Mouse (Mus musculus): ENCODE data around the gene Itm2b. TPM values are rescaled to one million over a fixed set of nuclear protein-coding genes. Genes with fewer than 3 reads are reported as not detected.

Gene Itm2b
- polyA plus RNA-seq, 1 experiment = 150 TPM

DNA sequence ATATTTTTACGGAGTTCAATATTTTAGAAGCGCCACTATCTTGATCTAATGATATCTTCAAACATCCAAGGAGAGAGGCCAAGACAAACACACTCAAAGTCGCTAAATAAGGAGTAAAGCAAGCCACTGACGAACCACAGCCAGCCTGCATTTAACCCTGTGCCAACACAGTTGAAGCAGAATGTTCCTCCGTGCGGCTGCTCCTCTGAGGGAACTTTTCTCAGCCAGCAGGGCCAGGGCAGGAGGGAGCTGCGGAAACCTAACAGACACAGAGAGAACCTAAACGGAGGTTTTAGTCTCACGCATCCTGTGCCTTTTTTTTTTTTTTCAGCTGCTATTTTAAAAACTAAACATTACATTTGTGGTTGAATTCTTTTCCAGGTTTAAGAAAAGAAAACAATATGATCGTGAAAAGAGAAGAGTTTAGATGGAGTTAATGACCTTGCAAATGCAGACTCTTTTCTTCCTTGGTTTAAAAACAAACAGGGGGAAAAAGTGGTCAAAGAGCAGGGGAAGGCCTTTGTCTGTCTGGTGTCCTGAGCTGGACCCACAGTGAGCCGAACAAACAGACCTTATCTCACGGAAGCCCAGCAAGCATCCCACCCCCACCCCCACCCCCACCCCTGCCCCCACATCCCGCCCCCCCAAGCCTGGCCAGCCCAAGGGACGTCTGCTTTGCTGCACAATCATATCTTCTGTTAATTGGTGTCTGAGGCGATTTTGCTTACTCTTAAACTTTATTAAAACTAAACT, 15.0 kb upstream of the Itm2b start:
- Histone ChIP-seq H3K9me3 (replicated peaks; ENCODE audit: control insufficient read depth, insufficient read depth, low read length, poor library complexity, severe bottlenecking) (peaks cover 8% of the 10 kb centered on the region), H3K27ac (ENCODE audit: insufficient read depth, low read length) (no peak overlapping the region), H3K36me3 (ENCODE audit: control insufficient read depth, insufficient read depth, low read length, poor library complexity, severe bottlenecking) (no peaks in the 10 kb centered on the region), H3K9ac (ENCODE audit: low read depth, poor library complexity, severe bottlenecking) (no peak overlapping the region), H3K4me3 (ENCODE audit: low read depth, low read length) (no peak overlapping the region), H3K4me1 (ENCODE audit: control insufficient read depth, insufficient read depth, low read length) (no peaks in the 10 kb centered on the region), H3K27me3 (ENCODE audit: control insufficient read depth, insufficient read depth, low read length, poor library complexity, severe bottlenecking) (no peaks in the 10 kb centered on the region)
- no peak for TF ChIP-seq POLR2A (IDR thresholded peaks at IDR 0.05; ENCODE audit: insufficient read depth, low read length)

DNA sequence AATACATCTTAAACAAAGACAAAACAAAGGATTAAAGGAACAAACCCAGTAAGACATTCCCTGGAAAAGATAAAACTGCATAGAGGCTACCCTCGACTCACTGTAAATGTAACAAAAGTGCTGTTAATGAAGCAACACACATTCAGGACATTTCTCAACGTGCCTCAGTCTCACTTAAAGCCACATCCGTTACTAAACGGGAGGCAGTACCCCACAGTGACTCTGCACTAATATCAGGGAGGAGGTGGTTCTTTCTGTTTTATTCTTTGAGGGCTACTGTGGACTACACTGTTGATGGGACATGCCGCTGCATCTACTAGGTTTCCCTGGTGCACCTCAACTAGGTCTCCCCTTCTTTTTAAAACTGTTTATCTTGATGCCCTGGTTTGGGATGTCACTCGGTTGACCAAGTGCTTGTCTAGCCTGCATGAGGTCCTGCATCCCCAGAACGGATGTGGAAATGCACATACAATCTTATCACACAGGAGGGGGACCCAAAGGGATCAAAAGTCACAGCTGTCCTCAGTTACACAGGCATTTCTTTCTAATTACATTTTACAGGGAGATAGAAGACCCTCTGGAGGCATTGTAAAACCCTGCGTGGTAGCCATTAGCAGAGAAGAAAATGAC, 13.4 kb upstream of the Itm2b start:
- TF ChIP-seq POLR2A (IDR thresholded peaks at IDR 0.05; ENCODE audit: insufficient read depth, low read length) = no peak
- H3K27ac ChIP-seq (ENCODE audit: insufficient read depth, low read length) = no peak overlapping the region
- H3K4me1 ChIP-seq (ENCODE audit: control insufficient read depth, insufficient read depth, low read length) = no peaks in the 10 kb centered on the region
- no peaks in the 10 kb centered on the region for H3K27me3 ChIP-seq (ENCODE audit: control insufficient read depth, insufficient read depth, low read length, poor library complexity, severe bottlenecking)
- H3K9ac ChIP-seq (ENCODE audit: low read depth, poor library complexity, severe bottlenecking) = no peak overlapping the region
- H3K36me3 ChIP-seq (ENCODE audit: control insufficient read depth, insufficient read depth, low read length, poor library complexity, severe bottlenecking) = no peaks in the 10 kb centered on the region
- H3K4me3 ChIP-seq (ENCODE audit: low read depth, low read length) = no peak overlapping the region
- peaks cover 8% of the 10 kb centered on the region for H3K9me3 ChIP-seq (replicated peaks; ENCODE audit: control insufficient read depth, insufficient read depth, low read length, poor library complexity, severe bottlenecking)

- no peak overlapping the region for H3K9ac ChIP-seq (ENCODE audit: low read depth, poor library complexity, severe bottlenecking)
- no peaks in the 10 kb centered on the region for H3K27me3 ChIP-seq (ENCODE audit: control insufficient read depth, insufficient read depth, low read length, poor library complexity, severe bottlenecking)
- peaks cover 8% of the 10 kb centered on the region for H3K9me3 ChIP-seq (replicated peaks; ENCODE audit: control insufficient read depth, insufficient read depth, low read length, poor library complexity, severe bottlenecking)
- no peak overlapping the region for H3K4me3 ChIP-seq (ENCODE audit: low read depth, low read length)
- no peaks in the 10 kb centered on the region for H3K4me1 ChIP-seq (ENCODE audit: control insufficient read depth, insufficient read depth, low read length)
- H3K27ac ChIP-seq (ENCODE audit: insufficient read depth, low read length) = no peak overlapping the region
- no peaks in the 10 kb centered on the region for H3K36me3 ChIP-seq (ENCODE audit: control insufficient read depth, insufficient read depth, low read length, poor library complexity, severe bottlenecking)
- TF ChIP-seq CTCF (IDR thresholded peaks at IDR 0.05; ENCODE audit: low read depth, low read length) = no peak
- no peak for TF ChIP-seq EP300 (IDR thresholded peaks at IDR 0.05; ENCODE audit: insufficient read depth, low read depth, low read length)
- TF ChIP-seq POLR2A (IDR thresholded peaks at IDR 0.05; ENCODE audit: insufficient read depth, low read length) = no peak
These were observed 10.7 kb upstream of the Itm2b start for GRCm38 (mm10) chr14:73395750-73396149.

DNA sequence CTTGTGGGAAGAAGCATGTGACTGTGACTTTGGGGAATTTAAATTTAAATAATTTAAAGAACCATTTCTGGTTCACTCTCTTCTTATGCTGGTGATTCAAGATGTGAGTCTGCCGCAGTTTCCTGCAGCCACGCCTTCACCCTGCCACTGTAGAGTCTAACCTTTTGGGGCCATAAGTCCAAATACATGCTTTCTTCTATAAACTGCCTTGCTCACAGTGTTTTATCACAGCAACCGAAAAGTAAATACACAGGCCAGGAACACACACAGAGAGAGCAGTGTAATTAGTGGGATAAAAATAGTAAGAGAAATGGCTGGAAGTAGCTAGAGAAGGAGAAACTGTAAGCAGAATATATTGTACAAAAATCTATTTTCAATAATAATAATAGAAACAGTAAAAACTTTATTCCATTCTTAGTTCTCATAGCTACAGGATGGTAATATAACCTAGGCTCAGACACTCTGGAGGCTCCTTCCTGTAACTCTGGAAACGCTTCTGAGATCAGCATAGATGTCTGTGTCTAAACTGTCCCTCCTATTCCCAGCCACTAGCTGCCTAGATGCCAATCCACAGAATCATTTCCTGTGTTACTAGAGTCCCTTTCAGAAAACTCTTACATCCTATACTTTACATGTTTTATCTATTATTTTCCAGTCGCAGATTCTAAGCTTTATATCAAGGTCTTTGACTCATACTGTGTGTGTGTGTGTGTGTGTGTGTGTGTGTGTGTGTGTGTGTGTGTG, 9.3 kb upstream of the Itm2b start:
- H3K27ac ChIP-seq (ENCODE audit: insufficient read depth, low read length) = no peak overlapping the region
- peaks cover 2% of the 10 kb centered on the region for H3K9me3 ChIP-seq (replicated peaks; ENCODE audit: control insufficient read depth, insufficient read depth, low read length, poor library complexity, severe bottlenecking)
- H3K27me3 ChIP-seq (ENCODE audit: control insufficient read depth, insufficient read depth, low read length, poor library complexity, severe bottlenecking) = no peaks in the 10 kb centered on the region
- no peaks in the 10 kb centered on the region for H3K36me3 ChIP-seq (ENCODE audit: control insufficient read depth, insufficient read depth, low read length, poor library complexity, severe bottlenecking)
- no peak for TF ChIP-seq EP300 (IDR thresholded peaks at IDR 0.05; ENCODE audit: insufficient read depth, low read depth, low read length)
- TF ChIP-seq CTCF (IDR thresholded peaks at IDR 0.05; ENCODE audit: low read depth, low read length) = no peak
- no peak for TF ChIP-seq POLR2A (IDR thresholded peaks at IDR 0.05; ENCODE audit: insufficient read depth, low read length)
- no peak overlapping the region for H3K4me3 ChIP-seq (ENCODE audit: low read depth, low read length)
- no peaks in the 10 kb centered on the region for H3K4me1 ChIP-seq (ENCODE audit: control insufficient read depth, insufficient read depth, low read length)
- H3K9ac ChIP-seq (ENCODE audit: low read depth, poor library complexity, severe bottlenecking) = no peak overlapping the region

DNA sequence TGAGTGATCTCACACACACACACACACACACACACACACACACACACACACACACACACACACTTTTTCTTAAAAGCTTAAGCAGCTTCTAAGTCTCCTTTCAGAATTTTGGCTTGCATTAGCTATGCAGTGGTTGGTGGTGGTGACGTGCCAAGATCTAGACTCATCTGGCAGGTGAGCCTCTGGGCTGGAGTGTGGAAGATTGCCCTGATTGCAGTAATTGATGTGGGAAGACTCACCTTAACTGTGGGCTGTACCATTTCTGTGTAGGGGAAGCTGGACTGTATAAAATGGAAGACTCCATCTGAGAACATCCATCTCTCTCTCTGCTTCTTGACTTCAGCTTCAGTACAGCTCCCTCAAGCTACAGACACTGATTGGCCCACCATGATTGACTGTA, 6.4 kb upstream of the Itm2b start:
- H3K4me3 ChIP-seq (ENCODE audit: low read depth, low read length) = no peak overlapping the region
- H3K36me3 ChIP-seq (ENCODE audit: control insufficient read depth, insufficient read depth, low read length, poor library complexity, severe bottlenecking) = no peaks in the 10 kb centered on the region

GRCm38 (mm10) chr14:73390196-73390595, 5.1 kb upstream of the Itm2b start:
- Histone ChIP-seq H3K36me3 (ENCODE audit: control insufficient read depth, insufficient read depth, low read length, poor library complexity, severe bottlenecking) (no peaks in the 10 kb centered on the region), H3K4me1 (ENCODE audit: control insufficient read depth, insufficient read depth, low read length) (no peaks in the 10 kb centered on the region), H3K27me3 (ENCODE audit: control insufficient read depth, insufficient read depth, low read length, poor library complexity, severe bottlenecking) (no peaks in the 10 kb centered on the region), H3K9ac (ENCODE audit: low read depth, poor library complexity, severe bottlenecking) (no peak overlapping the region), H3K9me3 (replicated peaks; ENCODE audit: control insufficient read depth, insufficient read depth, low read length, poor library complexity, severe bottlenecking) (no peaks in the 10 kb centered on the region), H3K4me3 (ENCODE audit: low read depth, low read length) (no peak overlapping the region), H3K27ac (ENCODE audit: insufficient read depth, low read length) (no peak overlapping the region)
- TF ChIP-seq CTCF (IDR thresholded peaks at IDR 0.05; ENCODE audit: low read depth, low read length) (no peak), EP300 (IDR thresholded peaks at IDR 0.05; ENCODE audit: insufficient read depth, low read depth, low read length) (no peak), POLR2A (IDR thresholded peaks at IDR 0.05; ENCODE audit: insufficient read depth, low read length) (no peak)

More for the DNA sequence above, 6.4 kb upstream of the Itm2b start:
- Histone ChIP-seq H3K4me1 (ENCODE audit: control insufficient read depth, insufficient read depth, low read length) (no peaks in the 10 kb centered on the region), H3K27me3 (ENCODE audit: control insufficient read depth, insufficient read depth, low read length, poor library complexity, severe bottlenecking) (no peaks in the 10 kb centered on the region), H3K27ac (ENCODE audit: insufficient read depth, low read length) (no peak overlapping the region), H3K9me3 (replicated peaks; ENCODE audit: control insufficient read depth, insufficient read depth, low read length, poor library complexity, severe bottlenecking) (no peaks in the 10 kb centered on the region), H3K9ac (ENCODE audit: low read depth, poor library complexity, severe bottlenecking) (no peak overlapping the region)
- TF ChIP-seq CTCF (IDR thresholded peaks at IDR 0.05; ENCODE audit: low read depth, low read length) = no peak
- TF ChIP-seq EP300 (IDR thresholded peaks at IDR 0.05; ENCODE audit: insufficient read depth, low read depth, low read length) = no peak
- no peak for TF ChIP-seq POLR2A (IDR thresholded peaks at IDR 0.05; ENCODE audit: insufficient read depth, low read length)

Measured in ES-Bruce4 (cell line).